In the genomic region with DNA sequence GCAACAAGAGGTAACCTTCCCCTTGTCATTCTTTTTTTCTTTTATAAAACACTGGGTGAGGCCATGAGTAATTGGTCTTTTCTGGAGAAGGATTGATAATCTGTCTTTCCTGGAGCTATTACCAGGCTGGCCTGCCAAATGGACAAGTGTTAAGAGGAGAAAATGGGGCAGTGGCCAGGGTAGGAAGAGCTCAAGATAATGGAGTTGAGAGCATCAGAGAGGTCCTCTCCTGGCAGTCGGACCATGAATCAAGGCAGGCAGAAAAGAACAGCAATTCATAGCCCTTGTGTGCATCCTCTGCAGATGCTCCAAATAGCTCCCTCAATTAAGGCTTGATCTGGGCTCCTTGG, we compare ENCODE assay signal across 15 mouse cellular contexts.
"Had no signal": no experiment of that assay in that cellular context is flagged by ENCODE, and none has a peak within 500 bp of the region (broad histone marks: within the 10 kb centered on the region; RNA-seq: fewer than 3 reads in every experiment).

No protein-coding gene starts in this region.

- H3K27me3 ChIP-seq: neural tube, embryonic 15.5 days; stomach, embryonic 15.5 days had no signal

- DNase-seq: retina, postnatal 1 day; right cerebral cortex, adult 18-20 months; right cerebral cortex, postnatal 14 days; right cerebral cortex, postnatal 25 days; right cerebral cortex, postnatal 4 days; spleen, adult 18-20 months; thymus, adult 18-20 months; thymus, adult 2 months; thymus, postnatal 14 days; thymus, postnatal 25 days; thymus, postnatal 36 days; thymus, postnatal 4 days had no signal

- H3K4me3 ChIP-seq: neural tube, embryonic 15.5 days; stomach, embryonic 15.5 days had no signal

- H3K27ac ChIP-seq: neural tube, embryonic 15.5 days; stomach, embryonic 15.5 days; stomach, postnatal 0 days had no signal
